Mouse (Mus musculus) thymus, postnatal 14 days (tissue): ENCODE measurements around the gene Mcm9.
"Not testable (repeated sequence)": the region's sequence is repeated elsewhere in the genome, so short reads cannot be mapped to it uniquely, and the experiment has no call there.

Source experiments
- DNase-seq: peaks from one replicate; pipeline ENCODE4 v3.0.0; 2021

Mcm9 gene

DNA sequence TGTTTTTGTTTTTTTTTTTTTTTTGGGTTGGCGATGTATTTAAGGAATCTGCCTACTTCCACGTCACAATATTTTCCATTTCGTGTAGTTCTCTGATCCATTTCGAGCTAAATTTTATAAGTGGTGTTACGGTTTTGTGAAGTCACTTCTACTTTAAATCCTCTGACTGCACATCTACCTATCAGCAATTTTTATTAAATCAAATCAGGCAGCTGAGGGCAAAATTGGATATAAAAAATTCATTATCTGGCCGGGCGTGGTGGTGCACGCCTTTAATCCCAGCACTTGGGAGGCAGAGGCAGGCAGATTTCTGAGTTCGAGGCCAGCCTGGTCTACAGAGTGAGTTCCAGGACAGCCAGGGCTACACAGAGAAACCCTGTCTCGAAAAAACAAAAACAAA lies at the start of gene Mcm9:
Mcm9 (minus strand) TSS at position 101 of the 400 bp plus-strand sequence.
- DNase-seq: not testable (repeated sequence)

DNA sequence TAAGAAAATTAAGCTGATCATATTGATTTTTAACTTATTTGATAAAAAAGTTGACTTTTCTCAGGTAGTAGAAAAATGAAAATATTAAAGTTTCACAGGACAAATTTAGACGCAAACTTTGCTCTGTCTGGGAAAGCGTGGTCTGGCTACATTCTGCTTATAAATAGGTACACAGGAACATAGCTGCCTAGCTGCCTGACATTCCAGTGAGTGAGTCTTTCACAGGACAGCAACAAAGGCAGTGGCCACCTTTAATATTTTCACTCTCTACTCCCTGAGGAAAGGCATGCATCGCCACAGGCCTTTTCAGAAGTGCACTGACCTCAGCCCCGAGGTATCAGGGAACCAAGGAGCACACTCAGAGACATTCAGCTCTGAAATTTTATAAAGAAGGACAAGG lies 31.5 kb upstream of the Mcm9 start:
- DNase-seq: no peak

DNA sequence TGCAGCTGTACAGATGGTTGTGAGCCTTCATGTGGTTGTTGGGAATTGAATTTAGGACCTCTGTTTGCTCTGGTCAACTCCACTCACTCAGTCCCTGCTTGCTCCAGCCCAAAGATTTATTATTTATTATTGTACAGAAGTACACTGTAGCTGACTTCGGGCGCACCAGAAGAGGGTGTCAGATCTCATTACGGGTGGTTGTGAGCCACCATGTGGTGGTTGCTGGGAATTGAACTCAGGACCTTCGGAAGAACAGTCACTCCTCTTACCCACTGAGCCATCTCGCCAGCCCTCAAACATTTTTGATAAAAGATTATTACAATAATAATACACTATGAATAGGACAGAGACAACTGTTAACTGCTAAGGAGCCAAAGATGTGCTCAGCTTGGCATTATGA lies 24.0 kb upstream of the Mcm9 start:
- DNase-seq: peak; percentile 7

DNA sequence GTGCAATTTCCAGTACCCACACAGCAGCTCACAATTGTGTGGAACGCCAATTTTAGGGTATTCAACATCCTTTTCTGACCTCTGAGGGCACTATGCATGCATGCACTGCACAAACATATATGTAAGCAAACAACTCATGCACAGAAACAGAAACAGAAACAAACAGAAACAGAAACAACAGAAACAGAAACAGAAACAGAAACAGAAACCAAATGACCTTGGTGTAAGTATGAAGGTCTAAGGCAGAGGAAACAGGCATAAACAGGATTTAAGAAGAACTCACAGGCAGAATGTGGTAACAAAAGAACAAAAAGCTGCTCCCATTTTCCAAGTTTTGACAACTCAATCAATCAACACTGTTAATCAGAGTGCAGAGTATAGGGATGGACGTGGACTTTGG lies 20.4 kb upstream of the Mcm9 start:
- DNase-seq: no peak

DNA sequence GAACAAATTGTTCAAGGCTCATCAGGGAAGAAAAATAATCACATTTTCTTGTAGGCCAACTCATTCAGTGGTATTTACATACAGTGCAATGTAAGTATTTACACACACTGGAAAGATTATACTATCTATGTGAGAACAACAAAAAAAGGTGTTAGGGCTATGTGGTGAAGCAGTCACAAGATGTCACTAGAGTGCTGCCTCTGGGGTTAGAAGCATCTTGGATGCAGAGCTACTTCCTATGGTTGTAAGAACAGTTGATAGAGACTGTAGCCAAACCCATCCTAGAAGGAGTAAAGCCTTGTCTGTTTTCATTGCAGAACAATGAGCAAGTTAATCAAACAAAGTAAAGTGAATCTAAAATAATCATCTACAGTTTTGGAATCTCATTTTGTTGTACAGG lies 11.3 kb upstream of the Mcm9 start:
- DNase-seq: no peak

DNA sequence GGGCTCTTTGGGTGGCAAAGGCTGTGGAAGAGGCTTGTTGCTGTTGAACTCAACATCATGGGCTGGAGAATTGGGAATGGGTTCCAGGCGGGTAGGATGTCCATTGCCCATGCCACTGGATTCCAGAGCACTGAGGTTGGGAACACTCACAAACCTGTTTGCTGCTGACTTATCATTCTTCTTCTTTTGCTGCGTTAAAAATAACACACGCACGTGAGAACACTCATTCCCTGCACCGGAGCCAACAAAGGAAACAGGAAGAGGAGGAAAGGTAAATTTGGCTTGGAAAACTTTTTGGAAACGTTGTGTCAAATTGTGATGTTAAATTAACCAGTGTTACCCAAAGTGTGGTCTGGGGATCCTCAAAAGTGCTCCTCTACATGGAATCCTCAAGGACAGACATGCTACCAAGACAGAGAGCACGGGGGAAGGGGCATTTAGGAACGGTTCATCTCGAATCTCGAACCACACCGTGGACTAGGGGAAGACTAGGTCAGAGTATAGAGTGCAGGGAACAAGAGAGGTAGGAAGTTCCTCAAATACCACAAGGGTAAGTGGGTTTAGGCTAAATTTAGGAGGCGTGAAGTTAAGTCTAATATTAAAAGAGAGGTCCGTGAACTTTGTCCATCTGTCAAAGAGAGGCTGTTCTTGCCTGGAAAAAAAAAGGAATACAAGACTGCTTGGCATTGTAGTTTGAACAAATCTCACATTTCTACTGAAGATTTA lies 5.2 kb upstream of the Mcm9 start:
- no peak for DNase-seq

DNA sequence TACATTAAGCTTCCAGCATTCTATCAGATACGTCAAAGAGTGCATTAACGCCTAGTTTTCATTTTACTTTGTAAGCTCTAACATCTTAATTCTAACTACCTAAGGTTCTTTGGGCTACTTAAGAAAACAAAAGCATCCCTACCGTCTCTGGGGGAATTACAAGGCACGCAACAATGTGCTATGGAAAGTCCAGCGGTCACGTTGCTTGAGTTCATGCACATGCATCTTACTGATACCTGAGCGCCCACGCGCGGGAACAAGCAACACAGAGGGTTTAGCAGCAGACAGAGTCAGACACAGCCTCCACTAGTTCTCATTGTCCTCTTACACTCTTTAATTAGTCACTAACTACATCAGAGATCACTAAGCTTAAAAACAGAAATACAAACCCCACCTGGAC lies 3.9 kb upstream of the Mcm9 start:
- no peak for DNase-seq

DNA sequence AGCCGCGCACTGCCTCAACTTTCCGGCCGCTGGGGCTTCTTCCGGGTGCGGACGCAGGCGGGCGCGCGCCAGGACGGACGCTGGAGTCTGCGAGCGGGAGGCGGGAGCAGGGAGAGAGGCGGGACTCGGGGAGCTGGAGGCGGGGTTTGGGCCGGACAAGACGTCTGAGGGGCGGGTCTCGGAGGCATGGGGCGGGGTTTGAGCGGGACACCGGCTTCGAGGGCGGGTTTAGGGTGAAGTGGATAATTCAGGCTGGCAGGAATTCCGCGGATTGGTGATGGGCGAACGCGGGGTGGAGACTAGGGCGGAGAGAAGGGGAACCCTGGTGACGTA lies 355 bp downstream of the Mcm9 start:
- DNase-seq: peak; percentile 96

DNA sequence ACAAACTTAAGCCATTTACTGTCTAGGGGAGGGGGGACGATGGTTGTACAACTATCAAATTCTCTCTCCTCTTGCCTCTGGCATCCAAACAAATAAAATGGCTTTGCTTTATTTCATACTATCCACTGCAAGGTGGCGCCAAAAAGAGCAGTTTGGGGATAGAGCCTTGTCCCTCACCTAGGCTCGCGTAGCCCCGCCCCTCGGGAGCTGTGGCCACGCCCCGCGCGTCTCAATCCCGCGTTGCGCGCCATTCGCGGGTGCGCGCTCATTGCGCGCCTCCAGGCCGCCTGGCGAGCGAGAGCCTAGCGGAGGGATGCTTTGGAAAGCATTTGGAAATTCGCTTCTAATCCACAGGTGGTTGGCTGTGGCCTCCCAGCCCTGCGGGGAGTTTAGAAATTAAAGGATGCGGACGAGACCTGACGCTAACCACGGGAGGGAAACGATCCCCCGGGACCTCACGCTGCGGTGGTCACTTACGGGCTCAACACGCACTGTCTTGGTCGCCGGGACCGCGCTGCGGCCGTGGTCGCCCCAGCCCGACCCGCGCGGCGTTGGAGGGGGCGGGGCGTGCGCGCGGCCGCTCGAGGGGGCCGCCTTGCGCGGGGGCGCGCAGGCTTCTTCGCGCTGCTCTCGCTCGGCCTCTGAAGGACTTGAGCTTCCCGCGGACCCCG lies 857 bp downstream of the Mcm9 start:
- DNase-seq: peak; percentile 97

DNA sequence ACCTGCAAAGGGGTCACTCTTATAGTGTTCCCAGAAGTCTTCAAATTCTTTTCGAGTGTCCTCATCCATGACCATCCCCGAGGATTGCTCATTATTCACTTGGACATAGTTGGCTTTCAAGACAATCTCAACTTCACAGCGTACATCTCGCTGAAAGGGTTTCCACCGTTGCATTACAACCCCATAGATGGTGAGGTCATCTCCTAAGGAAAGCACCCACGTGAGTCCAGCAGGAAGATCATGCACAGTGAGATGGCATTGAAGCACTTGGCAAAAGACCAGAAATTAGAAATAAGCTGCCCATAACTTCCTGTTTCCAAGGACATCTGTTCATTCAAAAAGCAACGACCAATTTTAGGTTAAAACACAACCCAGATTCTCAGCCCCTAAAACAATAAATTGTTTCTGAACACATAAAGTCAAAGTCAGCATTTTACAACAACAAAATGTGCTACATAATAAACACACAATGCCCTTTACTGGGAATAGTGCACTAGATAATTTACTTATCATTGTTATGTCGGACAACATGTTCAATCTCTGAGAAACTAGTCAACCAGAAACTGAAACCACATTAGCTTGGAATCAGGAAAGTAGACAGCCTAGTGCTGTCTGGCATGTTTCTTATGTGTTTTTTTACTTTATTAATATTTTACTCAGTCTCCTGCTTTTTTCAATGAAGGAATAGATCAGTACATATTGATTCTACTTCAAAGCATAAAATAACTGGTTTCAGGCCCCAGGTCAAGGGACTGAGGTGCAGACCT lies 14.2 kb downstream of the Mcm9 start:
- DNase-seq: no peak

DNA sequence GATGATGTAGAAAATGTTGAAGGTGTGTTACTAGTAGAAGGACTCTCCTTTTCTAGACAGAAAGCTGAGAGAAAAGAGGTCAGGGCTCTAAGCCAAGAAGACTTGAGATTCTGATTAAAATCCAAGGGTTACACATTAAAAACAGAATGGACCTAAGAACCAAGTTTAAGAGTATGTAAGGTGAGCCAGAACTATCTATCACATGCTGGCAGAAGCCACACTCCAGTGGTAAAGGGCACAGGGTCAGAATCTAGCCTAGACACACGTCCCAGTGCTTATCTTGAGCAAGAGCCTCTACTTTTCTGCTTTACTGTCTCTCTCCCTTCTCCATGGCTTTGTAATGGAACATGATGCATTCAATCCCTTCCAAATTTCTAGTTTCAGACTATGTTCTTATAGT lies 16.3 kb downstream of the Mcm9 start:
- no peak for DNase-seq

DNA sequence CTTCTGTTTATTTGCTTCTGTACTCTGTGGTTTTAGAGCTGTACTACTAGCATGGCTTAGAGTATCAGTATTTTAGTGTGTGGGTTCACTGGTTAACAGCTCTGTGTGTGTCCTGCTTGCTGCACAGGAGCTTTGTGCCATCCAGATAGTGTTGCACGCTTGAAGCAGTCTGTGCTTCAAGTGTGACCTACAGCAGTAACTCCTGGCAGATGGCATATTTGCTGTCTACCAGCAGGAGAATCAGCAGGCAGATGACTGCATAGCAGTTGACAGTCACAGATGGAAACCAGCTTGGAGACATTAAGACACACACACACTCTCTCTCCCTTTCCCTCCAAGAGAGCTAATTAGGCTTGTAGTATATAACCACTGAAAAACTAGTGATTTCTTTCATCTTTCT lies 18.1 kb downstream of the Mcm9 start:
- DNase-seq: no peak

DNA sequence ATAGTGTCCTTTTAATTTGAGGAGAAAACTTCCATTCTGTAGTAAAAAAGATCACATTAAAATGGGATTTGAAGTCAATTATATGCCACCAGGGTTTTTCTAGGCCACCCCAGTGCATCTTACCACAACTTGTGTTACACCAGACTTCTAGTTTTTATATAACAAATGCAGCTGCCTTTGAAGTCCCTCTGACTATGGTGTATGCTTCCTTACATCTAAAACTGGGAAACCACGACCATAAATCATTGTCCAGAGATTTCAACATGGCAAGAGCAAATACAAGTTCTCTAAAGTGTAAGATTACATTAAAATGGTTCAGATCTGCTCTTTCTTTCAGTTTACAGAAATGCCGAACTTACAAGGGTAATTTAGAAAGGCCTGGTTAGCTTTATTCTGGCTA lies 22.0 kb downstream of the Mcm9 start:
- no peak for DNase-seq

DNA sequence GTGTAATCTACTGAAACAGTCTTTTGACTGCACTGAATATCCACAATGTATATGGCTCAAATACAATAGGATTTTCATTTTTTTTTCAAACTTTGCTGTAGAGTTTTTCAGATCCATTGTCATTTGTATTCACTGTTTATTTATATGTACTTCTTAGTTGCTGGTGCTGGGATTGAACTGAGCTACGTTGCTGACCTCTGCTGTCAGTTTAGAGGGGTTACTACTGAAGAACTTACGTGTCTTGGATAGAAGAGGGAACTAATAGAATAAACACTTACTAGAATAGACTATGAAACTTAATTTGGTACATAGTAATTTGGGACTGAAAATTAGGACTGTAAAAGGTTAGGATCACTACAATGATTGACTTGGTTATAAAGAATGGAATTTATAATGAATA lies 24.9 kb downstream of the Mcm9 start:
- DNase-seq: no peak

DNA sequence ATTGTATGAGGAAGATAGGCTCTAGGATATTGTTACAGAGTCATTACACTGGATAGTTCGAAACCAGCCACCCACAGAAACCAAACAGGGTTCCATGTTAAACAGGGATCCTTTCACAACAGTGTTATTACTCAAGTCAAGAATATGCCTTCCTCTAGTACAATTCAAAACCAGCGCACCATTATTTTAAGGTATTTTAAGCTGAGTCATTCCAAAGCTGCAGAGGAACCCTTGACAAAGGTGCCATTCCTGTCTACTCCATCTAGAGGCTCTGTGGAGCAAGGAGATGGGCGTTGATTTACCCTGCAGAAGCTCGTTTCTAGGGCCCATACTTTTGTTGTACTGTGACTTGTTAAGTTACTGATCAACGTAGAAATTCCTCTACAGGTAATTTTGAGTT lies 31.4 kb downstream of the Mcm9 start:
- DNase-seq: no peak

DNA sequence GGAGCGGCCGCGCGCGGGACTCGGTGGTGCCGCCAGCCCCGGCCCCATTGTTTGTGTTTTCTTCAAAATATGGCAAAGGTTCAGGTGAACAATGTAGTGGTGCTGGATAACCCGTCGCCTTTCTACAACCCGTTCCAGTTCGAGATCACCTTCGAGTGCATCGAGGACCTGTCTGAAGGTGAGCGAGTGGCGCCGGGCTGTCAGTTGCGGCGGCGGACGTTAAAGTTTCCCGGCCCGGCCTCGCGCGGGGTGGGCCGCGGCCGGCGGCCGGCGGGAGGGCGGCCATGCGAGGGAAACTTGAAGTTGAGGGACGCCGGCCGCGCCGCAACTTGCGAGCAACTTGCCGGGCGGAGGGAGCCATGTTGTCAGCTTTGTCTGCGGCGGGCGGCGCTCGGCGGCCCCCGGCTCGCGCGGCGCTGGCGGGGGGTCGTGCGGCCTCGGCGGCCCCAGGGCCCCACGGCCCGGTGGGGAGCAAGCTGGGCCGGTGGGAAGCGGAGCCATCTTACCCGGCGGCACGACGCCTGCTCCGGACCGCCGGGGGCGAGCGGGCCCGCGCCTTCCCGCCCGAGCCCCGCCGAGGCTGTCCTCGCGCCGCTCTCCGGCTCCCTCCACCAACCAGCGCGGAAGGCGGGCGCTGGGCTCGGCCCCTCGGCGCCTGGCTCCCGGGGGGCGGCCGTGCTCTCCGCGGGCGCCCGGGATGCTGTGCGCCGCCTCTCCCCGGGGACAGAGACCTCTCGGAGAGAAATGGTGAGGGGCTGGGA lies 32.9 kb downstream of the Mcm9 start:
- peak; percentile 72 for DNase-seq

DNA sequence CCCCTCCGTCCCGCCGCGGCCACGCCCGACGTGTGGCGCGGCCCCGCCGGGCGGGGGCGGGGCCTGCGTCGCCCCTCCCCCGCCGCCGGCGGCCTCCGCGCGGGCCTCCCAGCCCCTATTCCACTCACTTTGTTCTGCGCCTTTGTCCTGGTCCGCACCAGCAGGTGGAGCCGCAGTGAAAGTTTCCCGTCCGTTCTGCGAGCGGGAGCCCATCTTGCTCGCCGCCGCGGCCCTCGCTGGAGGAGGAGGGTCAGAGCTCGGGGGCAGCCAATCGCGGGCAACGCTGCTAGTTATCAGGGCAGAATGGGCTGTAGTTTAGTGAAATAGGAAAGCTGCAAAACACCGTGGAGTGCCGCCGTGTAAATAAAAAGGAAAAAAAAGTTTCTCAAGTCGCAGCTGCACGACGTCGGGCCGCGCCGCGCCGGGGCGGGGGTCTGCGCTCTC lies 33.5 kb downstream of the Mcm9 start, which contains the start of gene Asf1a:
Asf1a (plus strand) TSS at position 81 of the 444 bp plus-strand sequence.
- DNase-seq: peak; percentile 97

DNA sequence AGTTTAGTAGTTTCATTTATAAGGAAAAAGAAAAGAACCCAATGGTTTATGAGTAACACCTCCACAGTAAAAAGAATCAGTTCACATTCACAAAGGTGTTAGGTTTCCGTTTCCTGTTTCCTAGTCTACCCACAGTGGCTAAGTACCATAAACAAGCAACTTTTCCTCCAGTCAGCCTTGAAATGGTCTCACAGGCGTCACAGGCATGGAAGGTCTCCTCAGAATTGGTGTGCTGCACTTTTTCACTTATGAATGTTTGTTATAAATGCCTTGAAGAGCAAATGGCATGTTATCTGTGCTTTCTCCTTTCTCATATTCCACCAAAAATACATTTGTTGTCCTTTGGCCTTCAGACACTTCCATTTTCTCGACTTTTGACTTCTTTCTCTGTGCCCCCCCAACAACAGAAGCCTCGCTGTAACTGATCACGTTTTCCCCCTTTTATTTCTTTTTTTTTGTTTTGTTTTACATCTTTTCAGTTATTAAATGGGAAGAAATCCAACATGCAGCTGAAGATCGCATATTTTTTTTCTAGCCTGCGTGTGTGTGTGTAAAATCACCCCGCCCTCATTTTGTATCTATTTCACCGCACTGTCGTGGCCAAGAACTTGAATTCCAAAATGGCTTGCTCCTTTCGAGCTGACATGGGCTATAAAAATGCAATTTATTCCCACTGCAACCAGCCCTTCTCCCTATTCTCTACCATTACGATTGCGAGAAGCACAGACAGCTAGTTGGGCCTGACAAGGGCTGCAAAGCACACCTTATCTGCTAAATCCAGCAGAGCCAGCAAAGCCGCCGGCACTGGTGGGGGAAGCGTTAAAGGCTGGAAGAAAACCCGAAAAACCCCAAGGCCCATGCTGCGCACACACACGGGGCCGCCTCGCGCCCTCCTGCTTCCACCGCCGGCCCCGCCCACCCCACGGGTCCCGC lies 34.2 kb downstream of the Mcm9 start:
- DNase-seq: peak; percentile 33

DNA sequence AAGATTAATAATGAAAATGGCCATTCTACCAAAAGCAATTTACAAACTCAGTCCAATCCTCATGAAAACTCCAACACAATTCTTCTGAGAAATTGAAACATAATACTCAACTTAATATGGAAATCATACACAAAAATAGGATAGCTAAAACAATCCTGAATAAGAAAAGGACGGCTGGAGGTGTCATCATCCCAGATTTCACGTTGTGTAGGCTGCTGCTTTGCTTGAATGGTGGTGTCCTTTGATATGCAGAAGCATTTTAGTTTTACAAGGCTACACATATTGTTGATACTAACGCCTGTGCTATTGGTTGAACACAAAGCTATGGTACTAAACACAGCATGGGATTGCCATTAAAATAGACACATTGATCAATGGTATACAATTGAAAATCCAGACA lies 44.5 kb downstream of the Mcm9 start:
- no peak for DNase-seq

DNA sequence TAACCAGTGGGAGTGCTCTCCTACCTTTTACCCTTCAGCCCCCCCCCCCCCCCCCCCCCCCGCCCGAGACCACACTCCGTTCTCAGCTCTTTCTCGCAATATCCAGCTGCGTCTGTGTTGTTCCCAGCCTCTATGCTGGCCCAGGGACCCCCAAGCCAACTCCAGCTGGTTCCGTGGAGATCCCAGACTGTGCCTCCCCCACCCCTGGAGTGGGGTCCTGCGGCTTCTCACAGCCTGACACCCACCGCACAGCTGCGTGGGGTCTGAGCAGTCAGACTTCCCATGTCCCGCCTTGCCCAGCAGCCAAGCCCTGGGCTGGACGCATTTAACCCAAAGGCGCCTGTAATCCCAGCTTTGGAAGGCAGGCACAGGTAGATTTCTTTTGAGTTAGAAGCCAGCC lies 49.2 kb downstream of the Mcm9 start:
- no peak for DNase-seq

DNA sequence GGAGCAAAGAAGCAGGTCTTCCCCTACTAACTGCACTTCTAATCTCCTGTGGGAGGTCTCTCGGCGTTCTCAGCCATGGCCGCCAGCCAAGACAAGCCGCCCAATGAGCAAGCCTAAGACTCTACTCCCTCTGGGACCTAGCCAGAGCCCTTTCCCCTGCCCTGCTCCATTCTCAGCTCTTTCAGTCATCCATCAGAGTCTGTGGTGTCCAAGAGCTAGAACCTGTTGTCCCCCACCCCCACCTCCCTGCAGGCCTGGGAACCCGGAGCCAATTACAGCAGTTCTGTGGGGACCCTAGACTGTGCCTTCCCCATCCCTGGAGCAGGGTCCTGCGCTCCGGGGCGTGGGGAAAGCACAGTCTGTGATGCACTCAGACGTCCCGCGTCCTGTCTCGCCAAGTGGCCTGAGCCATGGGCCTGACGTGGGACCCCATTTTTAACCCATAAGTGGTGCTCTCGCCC lies 49.6 kb downstream of the Mcm9 start:
- DNase-seq: no peak

DNA sequence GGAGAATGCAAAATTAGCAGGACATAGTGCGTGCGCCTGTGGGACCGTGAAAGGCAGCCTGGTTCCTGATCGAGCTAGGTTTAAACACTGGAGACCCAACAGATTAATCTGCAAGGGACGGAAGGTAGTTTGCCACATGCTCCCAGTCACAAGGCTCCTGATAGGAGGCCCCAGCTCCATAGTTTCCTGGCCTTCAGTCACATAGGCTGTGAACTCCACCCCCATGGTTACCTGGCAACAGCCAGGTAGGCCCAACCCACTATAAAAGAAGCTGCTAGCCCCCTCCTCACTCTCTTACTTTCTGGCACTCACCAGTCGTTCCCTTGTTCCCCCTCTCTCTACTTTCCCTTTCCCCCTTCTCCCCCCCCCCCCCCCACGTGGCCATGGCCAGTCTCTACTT lies 50.1 kb downstream of the Mcm9 start:
- no peak for DNase-seq
